Mouse (Mus musculus): Measurements from ENCODE around the gene Bad.
"Not testable (repeated sequence)": the region's sequence is repeated elsewhere in the genome, so short reads cannot be mapped to it uniquely, and the experiment has no call there.

Gene Bad

DNA sequence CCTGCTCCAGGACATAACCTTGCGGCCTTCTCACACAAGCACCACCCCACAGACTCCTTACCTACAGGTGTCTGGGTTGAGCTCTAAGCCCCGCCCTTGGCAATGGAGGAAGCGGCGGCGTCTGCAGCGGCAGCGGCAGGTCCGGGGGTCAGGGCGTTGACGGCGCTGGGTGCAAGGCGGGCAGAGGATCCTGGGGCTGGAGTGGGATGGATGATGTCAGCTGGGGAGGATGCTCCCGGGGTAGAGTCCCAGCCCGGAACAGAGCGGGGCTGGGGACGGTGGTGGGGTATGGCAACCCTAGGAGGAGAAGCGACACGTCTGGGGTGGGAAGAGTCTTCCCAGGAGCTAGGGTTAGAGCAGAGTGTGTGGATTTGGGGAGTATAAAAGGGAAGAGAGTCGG lies 43.6 kb downstream of the Bad start:
- no peak for DNase-seq (ENCODE audit: low read depth)

DNA sequence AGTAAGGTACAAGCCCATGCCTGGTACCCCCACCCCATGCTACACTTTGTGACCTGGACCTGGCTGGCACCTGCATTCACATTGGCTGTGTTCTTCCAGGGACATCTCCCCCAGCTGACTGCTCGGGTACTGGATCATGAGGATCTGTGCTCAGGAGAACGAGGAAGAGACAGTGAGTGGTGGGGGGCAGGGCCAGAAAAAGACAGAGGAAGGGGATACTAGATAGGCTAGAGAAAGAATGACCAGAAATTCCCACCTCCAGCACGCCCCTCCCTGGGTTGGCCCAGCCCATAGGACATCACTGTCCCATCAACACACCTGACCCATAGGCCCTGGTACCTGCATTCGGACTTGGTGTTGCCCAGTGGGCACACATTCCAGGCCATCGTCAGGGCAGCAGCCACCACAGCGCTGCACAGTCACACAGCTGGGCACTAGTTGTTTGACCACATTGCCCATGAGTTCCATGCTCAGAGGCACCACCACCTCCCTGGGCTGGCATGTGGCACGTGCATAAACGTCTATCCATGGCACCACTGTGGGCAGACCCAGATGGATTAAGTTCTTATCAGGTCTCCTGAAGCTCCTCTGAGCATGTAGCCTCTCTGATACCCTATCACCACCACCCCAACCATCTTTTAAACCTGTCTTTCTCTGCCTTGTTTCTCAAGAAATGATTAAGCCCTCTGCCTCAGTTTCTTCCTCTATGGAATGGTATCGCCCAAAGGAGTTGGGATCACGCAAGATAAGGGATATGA lies 44.5 kb downstream of the Bad start:
- DNase-seq (ENCODE audit: low read depth) = no peak

DNA sequence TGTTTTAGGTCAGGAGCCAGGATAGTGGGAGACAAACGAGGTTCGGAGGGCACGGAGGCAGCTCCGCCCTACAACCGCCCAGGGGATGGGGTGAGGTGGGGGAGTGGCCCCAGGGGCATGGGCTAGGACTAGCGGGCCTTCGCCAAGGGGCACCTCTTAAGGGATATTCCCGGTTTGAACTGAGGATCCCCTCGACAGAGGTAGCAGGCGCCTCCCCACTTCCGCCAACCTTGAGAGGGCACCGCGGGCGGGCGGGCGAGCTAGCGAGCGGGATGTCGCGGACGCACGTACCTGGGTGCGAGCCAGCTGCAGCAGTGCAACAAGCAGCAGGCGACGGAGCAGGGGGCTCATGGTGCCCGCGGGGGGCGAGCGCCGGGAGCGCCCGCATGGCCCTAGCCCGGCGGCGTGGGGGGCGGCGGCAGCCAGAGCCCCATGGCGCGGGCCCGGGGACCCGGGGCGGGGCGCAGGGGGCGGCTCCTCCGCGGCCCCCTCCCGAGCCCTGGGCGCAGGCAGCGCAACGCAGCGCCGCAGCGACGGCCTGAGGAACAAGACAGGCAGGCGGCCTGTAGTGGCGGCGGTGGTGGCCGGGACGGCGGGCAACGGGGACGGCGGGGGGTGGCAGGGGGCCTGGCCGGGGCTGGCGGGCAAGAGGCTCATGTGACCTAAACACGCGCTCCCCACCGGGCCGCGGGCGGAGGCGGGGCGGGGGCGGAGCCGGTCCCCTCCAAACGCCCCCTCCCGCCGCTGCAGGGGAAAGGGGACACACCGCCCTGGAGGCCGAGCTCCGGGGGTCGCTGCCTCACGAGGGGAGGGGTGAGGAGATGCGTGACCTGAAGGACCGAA lies 45.6 kb downstream of the Bad start, which contains the start of gene Vegfb:
TSS of gene Vegfb (minus strand) at position 591 of the 843 bp plus-strand sequence.
- DNase-seq (ENCODE audit: low read depth) = no peak

DNA sequence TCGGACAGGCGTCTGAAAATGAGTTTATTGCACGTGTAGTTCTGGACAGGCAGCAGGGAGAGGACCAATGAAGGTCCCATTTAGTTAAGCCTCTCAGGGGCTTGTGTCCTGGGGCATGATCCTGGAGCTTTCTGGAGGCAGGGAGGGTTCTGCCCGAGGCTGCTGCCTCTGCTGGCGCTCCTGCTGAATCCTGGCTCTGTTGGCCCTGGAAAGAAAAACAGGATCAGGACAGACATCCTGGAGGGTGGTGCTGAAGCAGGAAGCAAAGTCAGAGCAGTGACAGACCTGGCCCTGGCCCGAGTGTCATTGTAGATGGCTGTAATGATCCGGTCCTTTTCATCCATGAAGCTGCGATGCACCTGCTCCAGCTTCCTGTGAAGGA lies 46.2 kb downstream of the Bad start:
- DNase-seq (ENCODE audit: low read depth) = no peak

DNA sequence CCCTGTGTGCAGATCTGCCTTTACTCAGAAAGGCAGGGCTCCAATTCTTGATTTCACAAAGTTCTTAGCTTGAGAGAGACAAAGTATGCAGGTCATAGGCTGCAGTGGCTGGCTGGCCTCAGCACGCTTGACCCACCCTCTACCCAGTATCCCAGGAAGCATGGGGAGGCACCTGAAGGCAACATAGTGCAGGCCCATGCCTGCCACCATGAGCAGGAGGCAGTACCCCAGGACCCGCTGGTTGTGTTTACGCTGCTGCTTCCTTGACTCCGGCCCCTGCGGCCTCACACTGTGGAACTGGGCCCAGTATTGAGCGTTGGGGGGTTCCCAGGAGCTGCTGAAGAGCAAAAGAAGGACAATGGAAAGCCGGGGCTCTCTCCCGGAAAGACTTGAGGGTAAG lies 47.6 kb downstream of the Bad start:
- DNase-seq (ENCODE audit: low read depth) = no peak

DNA sequence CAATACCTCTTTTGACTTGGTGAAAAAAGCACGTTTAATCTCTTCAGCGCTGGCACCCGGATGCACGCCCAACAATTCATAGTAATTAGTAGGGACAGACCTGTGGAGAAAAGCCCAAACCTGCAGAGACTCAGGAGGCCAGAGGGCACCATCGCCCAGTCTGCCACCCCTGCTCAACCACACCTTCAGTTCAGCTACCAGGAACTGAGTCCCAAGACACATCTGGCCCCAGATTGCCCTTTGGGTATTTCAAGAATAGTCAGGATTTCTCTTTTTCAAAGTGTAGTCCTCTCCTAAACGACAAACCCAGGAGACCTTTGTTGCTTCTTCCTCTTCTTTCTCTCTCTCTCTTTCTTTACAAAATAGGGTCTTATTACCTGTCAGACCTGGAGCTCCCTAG lies 49.1 kb downstream of the Bad start:
- DNase-seq (ENCODE audit: low read depth) = no peak

DNA sequence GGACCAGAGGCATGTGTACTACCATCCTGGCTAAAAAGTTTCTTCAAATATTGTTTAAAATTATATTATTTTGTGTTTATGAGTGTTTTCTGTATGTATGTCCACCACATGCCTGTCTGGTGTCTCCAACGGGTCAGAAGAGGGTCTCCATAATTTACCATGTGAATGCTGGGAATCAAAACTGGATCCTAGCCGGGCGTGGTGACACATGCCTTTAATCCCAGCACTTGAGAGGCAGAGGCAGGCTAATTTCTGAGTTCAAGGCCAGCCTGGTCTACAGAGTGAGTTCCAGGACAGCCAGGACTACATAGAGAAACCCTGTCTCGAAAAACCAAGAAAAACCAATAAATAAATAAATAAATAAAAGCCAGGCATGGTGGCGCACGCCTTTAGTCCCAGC lies 49.5 kb downstream of the Bad start:
- DNase-seq (ENCODE audit: low read depth) = not testable (repeated sequence)

DNA sequence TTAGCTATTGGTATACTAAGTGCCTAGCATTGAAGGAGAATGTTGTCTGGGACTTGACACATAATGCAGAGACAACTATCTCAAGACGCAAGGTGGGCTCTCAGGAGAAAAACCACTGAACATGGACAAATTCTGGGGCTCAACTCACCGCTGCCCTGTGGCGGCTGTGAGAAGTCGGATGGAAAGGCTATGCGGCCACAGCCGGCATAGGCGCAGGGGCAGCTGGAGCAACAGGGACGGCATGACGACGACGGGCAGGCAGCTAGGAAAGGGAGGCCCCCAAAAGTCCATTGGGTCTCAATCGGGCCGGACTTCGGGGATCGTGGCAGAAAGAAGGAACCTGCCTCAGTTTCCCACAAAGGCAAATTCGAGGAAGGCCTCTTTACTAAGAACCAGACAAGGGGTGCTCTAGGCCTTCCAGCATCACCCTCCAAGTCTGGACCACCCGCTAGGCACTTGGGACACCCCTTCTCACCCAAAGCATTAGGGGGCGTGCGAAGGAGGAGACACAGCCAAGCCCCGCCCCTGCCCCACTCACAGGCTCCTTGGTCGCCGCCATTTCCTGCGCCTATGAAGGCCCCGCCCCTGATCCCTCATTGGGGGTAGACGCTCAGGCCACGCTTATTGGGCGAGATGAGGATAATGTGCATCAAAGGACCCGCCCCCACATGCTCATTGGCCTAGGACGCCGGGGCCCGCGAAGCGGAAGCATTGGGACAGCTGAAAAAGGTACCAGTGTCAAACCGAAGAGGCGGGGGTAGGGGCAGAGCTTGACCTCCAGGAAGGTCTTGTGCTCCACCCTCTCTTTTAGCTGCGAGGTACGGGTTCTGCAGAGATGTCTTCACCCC lies 50.6 kb downstream of the Bad start, which contains the start of gene Dnajc4:
TSS of gene Dnajc4 (minus strand) at position 562 of the 848 bp plus-strand sequence.
- peak; percentile 98 for DNase-seq (ENCODE audit: low read depth)

DNA sequence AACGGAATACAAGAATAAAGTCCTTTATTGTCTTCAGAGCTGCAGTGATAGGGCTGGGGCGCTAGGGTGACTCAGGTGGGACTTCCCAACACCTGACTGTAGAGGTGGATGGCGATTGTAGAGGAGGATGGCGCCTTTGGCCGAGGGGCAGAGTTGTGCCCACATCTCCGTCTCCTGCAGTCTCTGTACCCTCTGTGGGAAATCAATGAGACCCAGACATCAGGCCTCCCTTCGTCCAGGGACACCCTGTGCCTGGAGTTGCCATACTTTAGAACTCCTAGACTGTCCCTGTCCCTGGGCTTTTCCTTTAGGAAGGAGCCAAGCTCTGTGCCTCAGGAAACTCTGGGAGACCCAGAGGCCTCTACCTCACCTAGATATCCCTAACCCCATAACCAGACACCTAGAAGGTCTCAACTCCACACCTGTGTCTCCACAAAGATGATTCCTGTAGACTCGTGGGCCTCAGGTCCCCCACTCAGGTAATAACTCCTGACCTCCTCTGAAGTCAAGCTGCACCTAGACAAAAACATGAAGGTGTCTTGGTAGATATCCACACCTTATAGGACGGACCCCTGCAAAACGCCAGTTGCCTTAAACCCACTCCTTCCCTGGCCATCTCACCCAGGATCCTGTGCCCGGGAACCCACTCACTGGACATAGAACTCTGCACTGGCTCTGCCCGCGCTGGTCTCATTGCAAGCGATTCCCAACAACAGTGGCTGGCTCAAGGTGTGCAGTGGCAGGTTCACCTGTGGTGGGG lies 51.5 kb downstream of the Bad start:
- no peak for DNase-seq (ENCODE audit: low read depth)

DNA sequence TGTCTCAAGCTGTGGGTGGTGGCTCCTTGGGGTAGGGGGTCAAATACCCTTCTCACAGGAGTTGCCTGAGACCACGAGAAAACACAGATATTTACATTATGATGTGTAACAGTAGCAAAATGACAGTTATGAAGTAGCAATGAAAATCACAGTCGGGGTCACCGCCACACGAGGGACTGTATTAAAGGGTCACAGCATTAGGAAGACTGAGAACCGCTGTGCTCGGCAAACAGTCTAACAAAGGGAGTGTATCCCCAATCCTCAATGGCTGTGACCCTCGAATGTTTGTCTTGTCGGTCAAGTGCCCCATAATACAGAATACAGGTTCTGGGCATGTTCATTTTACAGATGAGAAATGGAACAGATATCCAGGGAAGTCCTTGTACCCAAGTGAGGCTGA lies 52.3 kb downstream of the Bad start:
- DNase-seq (ENCODE audit: low read depth) = no peak

DNA sequence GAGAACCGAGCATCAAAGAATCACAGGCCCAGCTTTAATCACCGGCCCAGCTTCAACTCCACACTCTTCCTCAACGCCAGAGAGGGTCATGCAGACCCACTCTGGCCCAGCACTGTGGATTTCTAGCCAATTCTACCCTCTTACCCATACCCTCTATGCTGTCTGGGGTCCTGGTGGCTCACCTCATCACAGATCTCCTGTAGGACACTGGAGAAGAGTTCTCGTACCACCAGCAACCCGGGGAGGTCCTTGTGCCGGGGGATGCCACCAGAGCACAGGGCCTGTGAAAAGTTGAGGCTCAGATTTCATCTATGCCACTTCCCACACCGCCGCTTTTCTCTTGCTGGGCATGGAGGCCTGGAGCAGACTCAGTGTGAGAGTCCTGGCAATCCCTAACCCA lies 52.8 kb downstream of the Bad start:
- DNase-seq (ENCODE audit: low read depth) = no peak

DNA sequence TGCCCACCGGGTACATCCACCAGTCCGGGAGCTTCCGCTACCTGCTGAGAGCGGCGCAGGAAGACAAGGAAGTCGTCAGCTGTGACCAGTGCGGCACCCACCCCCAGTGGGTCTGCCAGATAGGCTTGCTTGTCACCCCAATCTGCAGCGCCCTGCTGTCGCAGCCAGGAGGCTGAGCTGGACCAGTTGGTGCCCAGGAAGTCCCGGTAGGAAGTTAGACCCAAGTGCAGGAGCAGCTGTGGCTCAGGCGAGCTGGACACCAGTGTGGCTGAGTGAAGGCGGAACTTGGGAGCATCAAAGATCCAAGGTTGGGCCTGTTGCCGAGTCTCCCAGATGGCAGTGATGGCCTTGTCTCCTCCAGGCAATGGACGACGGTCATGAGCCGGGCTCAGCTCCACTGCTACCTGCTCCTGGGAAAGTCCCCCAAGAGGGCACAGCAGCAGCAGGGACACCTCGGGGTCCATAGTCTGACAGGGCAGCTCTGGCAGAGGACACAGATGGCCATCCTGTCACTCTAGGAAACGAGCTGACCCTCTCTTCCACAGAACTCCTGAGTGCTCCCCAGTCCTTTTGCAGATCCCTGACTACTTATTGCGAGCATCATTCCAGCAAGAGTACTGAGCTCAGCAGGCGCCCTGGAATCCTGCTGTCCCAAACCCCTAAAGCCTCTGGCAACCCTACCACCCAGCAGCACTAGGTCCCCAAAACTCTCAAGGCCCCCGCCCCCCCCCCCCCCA lies 53.8 kb downstream of the Bad start:
- no peak for DNase-seq (ENCODE audit: low read depth)

DNA sequence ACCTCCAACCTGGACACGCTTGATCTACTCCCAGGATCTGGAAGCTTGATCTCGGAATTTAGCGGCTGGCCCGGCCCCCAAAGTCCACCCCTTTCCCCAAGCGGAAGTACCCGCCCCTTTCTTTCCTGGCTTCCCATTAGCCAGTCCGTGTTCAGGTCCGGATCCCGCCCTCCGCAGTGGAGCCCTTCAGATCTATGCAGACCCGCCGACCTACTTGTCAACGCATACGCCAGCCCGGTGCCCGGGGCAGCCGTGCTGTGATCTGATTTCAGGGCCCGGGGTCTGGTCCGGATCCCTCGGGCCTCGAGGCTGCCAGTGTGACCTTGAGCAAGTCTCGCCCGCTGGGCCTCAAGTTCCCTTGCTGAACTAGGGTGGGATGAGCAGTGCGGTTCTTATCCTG lies 54.3 kb downstream of the Bad start, which contains the start of the genes Nudt22 and Trpt1:
TSS of gene Nudt22 (minus strand) at position 112 of the 400 bp plus-strand sequence.
TSS of gene Trpt1 (plus strand) at position 126 of the 400 bp plus-strand sequence.
- peak; percentile 76 for DNase-seq (ENCODE audit: low read depth)

DNA sequence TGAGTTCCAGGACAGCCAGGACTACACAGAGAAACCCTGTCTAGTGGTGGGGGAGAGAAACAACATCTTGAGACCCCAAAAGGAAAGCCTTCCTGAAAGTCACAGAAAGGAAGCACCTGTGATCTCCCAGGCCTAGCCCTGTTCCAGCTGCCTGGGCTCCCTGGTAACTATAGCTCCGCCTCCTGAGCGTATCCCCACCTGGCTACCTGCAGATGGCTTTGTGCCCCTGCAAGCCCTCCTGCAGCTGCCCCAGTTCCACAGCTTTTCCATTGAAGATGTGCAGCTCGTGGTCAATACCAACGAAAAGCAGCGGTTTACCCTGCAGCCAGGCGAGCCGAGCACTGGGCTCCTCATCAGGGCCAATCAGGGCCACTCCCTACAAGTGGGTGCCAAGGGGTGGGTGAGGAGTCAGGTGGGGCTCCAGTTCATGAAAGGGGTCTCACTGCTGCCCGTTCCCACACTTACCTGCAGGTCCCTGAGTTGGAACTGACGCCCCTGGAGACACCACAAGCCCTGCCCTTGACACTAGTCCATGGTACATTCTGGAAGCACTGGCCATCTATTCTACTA lies 56.1 kb downstream of the Bad start:
- no peak for DNase-seq (ENCODE audit: low read depth)

DNA sequence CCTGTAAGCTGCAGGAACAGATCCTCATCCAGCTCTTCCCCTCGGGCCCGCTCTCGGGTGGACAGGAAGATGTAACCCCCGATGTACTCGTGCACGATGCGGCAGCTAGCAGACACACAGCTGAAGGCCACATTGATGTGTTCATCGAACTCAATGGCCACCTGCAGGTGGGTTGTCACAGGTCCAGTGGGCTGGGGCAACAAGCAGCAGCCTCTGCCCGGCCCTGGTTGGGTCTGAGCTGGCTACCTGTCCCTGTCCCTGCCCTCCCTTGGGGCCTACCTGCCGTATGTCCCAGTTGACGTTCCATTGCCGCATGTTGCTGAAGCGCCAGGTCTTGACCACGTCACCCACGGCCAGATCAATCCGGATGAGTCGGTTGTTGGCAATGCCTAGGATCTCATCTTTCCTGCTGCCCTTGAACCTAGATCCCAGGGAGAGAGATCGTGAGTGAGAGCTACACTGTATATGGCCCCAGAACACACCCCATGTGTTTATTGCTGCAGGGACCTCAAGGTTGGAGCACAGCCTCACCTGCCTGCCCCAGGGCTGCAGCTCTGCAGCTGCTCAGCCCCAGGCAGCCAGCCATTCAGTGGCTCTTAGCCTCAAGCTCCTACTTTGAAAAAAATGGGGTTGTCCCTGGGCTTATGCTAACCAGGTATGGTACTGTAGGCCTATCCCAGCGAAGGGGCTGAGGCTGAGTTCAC lies 57.9 kb downstream of the Bad start:
- no peak for DNase-seq (ENCODE audit: low read depth)
